Mouse (Mus musculus) megakaryocyte, adult 5-6 weeks (primary cell): ENCODE results near the gene Acss1. TPM values are rescaled to one million over a fixed set of nuclear protein-coding genes. Genes with fewer than 3 reads are reported as not detected.

ENCODE experiments used
- ATAC-seq: 2 replicates; pipeline ENCODE4 v1.8.0; 2016; ENCODE audit warnings: mild to moderate bottlenecking, inconsistent platforms; ENCODE audit not compliant: poor library complexity, severe bottlenecking
- total RNA-seq, 2 experiments: library from RNA; stranded (forward) in 1 of 2; stranded (reverse) in 1 of 2; fragments of 153-499, 151-499 nt in 1 of 2; fragments of 221-1000, 200-1000 nt in 1 of 2; gene quantifications; 2 replicates each; pipeline versions ENCODE4 v1.2.3 to v1.2.4; 2015 to 2017

The Acss1 gene
- total RNA-seq (2015) (12.4 and 15.1 TPM in 2 replicates), total RNA-seq (2017) (14.4 and 15.9 TPM in 2 replicates)

DNA sequence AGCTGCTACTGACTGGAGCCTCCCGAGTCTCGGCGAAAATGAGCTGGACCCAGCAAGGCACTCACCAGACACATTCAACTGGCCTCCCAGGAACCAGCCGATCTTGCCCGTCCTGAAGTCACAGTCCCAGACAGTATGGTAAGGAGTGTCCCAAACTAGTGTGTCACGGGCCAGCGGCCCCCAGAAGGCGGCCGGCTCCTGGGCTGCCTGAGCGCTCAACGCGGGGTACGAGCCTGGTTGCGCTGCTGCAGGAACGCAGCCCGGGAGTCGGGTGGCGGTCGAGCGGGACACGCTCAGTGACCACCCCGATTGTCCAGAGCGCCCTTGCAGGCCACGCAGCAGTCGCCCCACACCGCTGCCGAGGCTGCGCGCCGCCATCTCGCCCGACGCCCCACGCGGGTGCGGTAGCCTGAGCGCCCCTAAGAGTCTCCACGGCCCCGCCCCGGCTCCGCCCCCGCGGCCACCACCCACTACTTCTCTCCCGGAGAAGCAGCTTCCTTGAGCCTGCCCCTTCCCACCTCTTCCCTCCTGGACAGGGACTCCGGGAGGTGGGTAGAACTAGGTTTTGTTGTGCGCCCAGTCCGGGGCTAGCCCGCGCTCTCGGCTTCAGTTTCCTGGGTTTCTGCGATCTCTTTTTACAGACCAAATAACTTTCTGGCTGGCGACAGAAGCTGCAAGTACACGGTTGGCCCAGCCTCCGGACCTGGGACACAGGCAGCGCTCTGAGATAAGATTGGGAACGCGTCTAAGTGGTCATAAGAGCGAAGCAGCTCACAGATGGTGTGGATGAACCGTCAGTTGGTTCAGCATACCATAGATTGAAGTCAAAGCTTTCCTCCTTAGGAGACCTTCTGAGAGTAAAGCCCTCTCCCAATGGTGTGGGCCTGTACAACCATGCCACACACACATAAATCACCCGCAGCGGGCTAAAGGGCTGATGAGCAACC lies at the start of gene Acss1:
Gene Acss1 (minus strand): TSS at position 681 of the 947 bp plus-strand sequence.
- ATAC-seq, result peak; percentile 37

- ATAC-seq, result no peak
Observed at GRCm38 (mm10) chr2:150712167-150712674, 43.9 kb upstream of the Acss1 start.

- ATAC-seq, result no peak
Observed at GRCm38 (mm10) chr2:150691481-150692170, 23.3 kb upstream of the Acss1 start.

- ATAC-seq, result no peak
Observed at GRCm38 (mm10) chr2:150690216-150690615, 21.9 kb upstream of the Acss1 start.

DNA sequence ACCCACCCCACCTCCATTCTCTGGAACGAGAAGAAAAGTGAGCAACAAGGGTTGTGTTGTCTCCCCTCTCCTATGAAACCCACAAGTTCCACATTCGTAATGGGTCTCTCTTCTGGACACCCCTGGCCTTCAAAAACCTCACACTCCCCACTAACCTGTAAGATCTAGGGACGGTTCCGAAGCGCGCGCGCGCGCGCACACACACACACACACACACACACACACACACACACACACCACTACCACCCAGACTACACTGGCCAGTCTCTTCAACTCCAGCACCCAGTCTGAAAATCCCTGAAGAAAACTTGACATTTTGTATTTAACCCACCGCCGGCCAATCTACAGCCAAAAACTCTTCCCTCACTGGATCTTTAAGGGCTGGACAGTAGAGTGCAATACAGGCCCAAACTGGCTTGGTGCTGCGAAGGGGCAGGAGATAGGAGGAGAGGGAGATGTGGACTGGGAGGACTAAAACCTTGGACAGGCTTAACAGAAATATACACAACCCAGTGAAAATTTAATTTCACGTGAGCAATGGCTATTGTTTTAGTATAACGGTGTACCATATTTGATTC lies 21.0 kb upstream of the Acss1 start, which contains the start of gene Vsx1:
Gene Vsx1 (minus strand): TSS at position 138 of the 578 bp plus-strand sequence.
- no peak for ATAC-seq

GRCm38 (mm10) chr2:150688541-150689186 lies 20.4 kb upstream of the Acss1 start:
- ATAC-seq, result no peak

DNA sequence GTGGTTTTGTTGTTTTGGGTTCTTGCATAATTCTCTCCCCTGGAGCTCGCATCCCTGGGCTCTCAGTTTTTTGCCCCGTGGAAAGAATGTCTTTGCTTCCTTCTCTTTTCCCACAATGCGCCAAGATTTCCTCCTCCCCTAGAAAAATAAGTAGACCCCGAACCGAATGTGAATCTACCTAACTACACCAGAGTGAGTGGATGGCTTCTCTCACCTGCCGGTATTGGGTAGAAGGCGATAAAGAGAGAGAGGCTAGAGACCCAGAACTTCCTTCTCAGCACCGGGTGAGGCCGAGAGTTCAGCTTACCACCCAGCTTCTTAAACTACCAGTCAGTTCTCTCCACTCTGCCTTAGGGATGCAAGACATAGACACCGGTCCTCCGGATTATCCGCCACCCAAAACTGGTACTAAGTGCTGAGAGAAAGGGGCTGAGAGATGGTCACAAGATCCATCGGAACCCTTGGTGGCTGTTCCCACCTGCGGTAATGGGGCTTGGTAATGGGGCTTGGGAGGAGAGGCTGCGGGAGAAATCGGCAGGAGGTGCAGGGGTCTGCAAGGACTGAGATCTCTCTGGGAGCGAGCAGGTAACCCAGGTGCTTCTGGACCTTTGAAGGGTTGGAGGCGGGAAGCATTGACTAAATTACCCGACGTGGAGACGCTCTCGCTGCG lies 19.7 kb upstream of the Acss1 start:
- ATAC-seq, result no peak

GRCm38 (mm10) chr2:150685389-150685788 lies 17.1 kb upstream of the Acss1 start:
- no peak for ATAC-seq

DNA sequence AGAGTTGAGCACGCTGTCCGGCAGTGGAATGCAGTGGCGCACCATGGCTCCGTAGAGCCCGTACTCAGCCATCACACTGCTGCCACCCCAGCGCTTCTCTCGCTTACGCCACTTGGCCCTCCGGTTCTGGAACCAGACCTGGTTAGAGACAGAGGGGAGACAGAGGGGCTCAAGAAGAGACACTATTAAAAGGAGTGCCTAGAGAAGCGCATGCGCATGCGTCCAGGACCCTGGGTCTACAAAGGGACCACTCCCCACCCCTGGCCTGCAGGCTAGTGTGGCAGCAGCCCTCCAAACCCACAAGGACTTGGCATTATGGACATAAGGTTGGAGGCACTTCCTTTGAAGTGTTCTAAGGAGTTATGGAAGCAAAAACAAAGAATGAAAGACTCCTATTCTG lies 16.2 kb upstream of the Acss1 start:
- ATAC-seq, result no peak

DNA sequence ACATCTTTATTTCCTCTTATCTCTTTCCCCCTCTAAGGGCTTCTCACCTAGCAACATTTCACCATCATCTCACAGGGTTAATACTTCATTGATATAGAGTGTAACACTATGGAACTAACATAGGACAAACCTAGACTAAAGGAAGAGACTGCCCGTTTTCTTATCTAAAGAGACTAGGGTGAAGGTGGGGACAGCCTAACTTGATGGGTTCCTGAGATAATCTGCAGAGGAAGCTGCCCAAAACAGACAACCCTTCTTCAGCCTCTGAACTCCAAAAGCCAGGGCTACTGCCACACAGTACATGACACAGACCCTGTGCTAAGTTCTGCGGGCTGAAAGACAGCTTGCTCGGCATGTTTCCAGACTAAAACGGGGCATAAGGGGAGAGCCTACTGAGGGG lies 13.3 kb upstream of the Acss1 start:
- no peak for ATAC-seq

DNA sequence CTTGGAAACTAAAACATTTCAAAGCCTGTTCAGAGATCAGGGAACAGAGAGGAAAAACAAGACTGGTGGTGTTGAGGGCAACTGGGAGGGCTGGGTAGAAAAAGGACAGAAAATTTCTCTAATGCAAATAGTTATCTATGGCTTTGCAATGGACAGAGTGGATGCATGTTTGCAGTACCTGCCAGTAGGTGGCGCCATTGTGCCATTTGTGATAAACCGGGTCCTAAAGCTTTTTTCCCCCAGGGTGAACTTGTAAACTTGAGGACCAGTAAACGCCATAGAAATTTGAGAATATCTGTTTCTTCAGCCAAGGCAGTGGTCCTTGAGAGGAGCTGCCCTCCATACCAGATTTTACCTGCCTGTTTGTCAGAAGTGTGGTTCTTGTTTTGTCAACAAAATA lies 10.1 kb upstream of the Acss1 start:
- peak; percentile 22; the same call in 1 of the 2 replicates for ATAC-seq

DNA sequence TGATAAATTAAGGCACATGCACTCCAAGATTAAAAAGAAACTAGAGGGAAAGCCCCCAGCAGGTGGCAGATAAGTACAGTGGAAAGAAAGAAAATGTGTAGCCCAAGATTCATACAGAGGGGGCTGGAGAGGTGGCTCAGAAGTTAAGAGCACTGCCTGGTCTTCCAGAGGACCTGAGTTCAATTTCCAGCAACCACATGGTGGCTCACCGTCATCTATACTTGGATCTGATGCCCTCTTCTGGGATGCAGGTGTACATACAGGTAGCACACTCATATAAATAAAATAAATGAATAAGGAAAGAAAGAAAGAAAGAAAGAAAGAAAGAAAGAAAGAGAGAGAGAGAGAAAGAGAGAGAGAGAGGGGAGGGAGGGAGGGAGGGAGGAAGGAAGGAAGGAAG lies 7.2 kb upstream of the Acss1 start:
- no peak for ATAC-seq

- ATAC-seq, result peak; percentile 51
Observed at GRCm38 (mm10) chr2:150674900-150675299, 6.6 kb upstream of the Acss1 start.

GRCm38 (mm10) chr2:150673929-150674328 lies 5.6 kb upstream of the Acss1 start:
- ATAC-seq, result peak; percentile 72

- ATAC-seq, result no peak
Observed at GRCm38 (mm10) chr2:150671609-150672290, 3.5 kb upstream of the Acss1 start.

DNA sequence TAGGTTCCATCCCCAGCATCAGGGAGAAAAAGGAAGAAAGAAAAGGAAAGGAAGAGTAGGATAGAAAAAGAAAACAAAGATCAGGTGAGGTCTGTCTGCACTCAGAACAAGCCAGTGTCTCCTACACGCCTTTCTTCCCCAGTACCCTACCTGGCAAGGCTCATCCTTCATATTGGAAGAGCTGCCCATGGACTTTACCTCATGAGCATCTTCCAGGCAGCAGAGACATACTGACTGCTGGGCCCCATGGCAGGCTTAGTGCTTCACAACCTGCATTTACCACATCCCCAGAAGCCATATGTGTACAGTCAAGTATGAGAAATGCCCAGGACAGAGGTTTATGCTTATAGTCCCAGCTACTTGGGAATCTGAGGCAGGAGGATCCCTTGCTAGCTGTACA lies 2.6 kb upstream of the Acss1 start:
- ATAC-seq, result no peak

- ATAC-seq, result no peak
Observed at GRCm38 (mm10) chr2:150669454-150670045, 1.2 kb upstream of the Acss1 start.

GRCm38 (mm10) chr2:150668956-150669355 lies 656 bp upstream of the Acss1 start:
- no peak for ATAC-seq
